Mouse (Mus musculus) hindlimb bud, embryonic 11.5 days (tissue): ENCODE measurements at regions not wholly inside any gene's neighbourhood (a gene's known extent, or its start where the extent isn't known, plus 50 kb on each side); places are given as distances from the start of the nearest gene placed in this dataset.

Experiments used
- DNase-seq: peaks from one replicate; pipeline ENCODE4 v3.0.0-alpha.2; 2012; ENCODE audit warnings: low read depth, low spot score; ENCODE audit errors: extremely low spot score

DNA sequence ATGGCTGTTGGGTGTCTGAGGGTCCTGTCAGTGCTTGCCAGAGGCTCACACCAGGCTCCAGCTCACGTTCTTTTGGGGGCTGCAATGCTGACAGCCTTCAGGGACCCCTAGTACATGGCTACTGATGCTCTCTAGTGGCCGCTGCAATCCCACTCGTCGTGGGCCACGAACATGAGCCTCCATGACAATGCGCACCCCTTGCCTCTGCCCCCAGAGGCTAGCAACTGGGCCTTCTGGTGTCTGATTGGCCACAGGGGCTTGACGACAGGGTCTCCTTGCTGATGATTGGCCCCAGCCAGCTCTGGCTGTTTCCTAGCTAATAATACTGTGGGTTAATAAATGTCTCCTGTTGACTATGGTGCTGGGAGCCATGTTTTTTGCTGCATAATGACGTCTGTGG lies 61.1 kb downstream of the Rtl1 start:
- no peak for DNase-seq

DNA sequence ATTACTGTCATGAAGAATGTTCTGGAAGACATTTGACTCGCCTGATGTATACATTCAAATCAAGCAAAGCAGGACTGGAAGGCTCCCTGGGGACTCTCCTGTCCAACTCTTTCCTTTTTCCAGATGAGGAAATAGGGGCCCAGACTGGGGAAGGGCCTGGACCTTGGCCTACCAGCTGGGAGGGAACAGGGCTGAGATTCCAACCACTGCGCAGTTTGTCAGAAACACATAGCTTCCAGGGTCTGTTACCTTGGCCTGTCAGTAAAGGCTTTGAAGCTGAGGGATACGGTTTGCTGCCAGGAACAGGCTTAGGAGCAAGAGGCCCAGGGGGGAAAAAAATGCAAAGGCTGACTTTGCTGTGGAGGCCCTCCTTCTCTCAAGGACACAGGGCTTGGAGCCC lies 61.5 kb downstream of the Rtl1 start:
- no peak for DNase-seq

DNA sequence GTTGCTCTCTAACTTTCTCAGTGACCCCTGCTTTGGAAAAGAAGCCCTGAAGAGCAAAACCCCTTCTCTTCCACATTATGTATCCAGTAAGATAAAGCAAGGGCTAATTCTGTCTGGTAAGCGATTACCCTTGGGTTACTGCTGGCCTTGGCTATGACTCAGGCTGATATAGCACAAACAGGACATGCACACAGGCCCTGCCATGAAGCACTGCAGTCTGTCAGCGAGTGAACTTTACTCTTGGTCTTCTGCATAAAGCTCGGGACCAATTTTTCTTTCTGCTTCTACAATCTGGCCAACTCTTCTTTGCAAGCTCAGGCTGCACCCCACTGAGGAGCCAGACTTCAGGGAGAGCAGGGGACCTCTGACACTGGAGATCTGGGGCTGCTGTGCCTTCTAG lies 63.6 kb downstream of the Rtl1 start:
- no peak for DNase-seq

DNA sequence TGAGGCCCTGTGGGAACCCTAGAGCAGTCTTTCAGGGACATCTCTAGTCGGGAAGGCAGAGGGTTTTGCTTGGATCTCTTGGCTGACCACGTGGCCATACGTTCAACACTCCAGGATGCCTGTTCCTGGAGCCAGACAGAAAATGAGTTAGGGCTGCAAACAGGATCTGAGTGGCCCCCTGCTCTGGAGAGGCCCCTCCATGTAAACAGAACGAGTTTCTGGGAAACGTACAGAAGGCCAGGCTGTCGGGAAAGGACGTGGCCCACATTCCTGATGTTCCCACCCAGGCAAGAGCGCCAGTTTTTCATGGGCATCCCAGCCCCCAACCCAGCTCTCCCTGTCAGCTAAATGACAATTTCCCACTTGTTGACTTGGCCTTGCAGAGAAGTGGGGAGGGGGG lies 67.7 kb downstream of the Rtl1 start:
- no peak for DNase-seq

DNA sequence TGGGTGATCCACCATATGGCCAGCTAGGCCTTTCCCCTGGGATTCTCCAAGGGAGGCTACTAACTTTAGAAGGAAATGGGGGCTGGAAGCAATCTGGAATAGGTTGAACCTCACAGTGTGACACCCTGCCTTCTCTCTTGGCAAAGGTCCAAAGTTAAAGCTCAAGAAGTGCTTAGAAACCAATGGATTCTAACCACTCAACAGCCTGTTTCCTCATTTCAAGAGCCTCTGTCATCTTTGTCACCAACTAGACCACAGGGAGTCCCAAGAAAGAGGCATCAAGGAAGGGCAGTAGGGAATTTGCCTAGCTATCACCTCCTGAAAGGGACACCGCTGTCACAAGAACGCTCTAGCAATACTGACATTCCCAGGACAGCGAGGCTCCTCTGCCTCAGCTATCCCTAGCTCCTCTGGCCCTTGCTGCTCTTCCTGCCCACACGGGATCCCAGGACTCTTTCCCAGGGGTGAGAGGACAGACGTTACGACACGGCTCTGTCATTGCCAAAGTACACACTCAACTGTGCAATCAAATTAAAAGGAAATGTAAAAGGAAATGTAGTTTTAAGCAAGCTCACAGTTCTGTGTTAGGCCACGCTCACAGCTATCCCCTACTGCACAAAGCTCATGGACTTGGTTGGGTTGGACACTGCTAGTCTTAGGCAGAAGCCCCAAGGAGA lies 68.6 kb downstream of the Rtl1 start:
- no peak for DNase-seq

DNA sequence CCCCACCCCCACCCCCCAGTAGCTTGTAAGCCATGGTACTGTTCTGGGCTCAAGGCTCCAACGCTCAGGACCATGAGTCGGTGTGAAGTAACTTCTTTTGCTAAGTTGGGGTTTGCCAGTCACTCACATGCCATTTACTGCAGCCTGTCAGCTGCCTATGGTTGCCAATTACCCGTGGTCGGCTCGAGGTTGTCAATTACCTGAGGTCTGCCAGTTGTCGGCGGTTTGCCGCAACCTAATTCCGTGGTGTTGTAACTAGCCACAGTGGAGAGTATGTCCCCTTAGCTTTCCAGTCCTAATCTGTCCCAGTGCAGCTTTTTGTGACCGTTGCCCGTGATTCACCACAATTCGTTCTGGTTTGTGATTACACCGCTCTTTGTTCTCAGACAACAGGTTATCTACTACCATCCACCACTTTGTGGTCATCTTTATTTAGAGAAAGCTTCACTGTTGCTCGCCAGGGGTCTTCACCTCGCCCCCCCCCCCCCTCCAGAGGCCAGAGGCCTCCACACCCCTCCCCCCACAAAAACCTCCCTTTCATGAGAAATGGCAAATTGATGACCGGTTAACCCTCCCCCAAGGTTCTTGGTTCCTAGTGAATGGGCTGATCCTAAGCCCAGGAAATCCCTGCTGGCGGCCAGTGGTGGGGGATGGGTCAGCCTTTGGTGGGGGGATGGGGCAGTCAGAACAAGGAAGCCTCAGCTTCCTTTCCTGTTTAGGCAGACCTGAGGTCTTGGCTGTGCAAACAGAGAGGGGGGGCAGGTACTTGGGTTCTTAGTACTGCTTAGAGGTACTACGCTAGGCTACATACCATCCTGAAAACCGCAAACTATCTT lies 69.7 kb downstream of the Rtl1 start:
- DNase-seq: no peak

DNA sequence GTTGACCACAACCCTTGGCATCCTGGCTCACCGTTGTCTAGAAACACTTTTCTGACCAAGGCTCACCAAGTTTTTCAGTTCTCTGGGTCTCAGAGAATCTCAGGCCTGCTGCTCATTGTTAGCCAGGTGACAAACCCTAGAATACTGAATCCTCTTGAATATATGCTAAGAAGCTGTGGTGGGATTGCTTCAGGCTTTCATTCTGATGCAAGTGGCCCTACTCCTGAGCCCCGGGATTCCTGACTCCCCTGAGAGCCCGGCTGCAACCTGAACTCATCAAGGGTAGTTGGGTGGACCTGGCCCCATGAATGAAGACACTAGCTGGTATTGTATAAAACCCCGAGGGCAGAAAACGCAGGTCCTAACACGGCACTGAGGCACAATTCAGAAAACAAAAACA lies 70.6 kb downstream of the Rtl1 start:
- DNase-seq: no peak

DNA sequence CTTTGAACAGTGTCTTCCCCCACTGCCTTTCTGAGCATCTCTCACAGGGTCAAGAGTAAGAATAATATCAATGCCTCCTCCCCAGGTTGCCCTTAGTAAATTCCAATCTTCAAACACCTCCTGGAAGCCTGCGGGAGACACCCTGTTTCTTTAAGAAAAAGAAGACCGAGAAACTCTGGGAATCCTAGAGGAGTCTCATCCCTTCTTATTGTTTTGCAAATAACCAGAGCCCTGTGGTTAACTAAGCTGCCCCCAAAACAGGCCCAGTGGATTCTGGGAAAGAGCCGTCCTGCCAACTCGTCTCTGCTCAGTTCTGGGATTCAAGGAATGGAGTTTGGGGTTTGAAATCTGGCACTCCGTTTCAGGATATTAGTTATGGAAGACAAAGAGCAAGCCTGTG lies 71.2 kb downstream of the Rtl1 start:
- no peak for DNase-seq

DNA sequence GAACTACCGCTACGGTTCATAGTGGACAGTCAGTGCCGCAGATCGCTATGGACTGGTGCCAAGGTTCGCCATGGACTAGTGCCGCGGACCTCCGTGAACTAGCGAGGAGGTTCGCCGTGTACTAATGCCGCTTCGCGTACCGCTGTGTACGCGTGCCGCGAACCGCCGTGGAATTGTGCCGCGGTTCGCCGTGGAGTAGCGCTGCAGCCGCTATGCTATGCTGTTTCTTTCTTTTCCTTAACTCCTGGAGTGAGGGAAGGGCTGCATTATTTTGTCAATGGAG lies 71.9 kb downstream of the Rtl1 start:
- DNase-seq: no peak

DNA sequence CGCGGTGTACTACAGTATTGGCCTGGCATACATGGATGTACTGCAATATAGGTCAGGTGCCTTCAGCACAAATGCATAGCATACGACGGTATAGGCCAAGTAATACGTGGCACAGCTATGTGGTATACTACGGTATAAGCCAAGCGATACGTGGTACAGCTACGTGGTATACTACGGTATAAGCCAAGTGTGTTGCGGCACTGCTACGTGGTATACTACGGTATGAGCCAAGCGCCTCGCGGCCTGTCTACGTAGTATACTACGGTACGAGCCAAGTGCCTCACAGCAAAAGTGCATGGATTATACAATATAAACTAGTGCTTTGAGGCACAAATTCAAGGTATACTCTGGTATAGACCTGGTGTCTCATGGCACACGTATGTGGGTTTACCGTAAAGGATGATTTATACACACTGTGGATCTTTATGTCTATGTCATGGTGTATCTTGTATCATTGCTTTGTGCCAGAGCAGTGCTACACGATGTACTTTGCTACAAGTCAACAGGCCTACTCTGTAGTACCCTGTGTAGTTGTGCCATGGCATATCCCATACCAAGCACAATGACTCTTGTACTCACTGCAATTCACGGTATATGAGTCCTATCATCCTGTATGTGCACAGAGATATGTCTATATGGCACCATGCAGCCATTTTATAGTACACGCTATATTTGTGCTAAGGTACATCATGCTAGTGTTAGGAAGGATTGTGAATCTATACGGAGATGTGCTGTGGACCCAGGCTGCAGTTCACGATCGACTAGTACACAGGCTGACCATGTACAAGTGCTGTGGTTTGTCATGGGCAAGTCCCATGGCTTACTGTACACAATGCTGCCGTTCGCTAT lies 72.5 kb downstream of the Rtl1 start:
- DNase-seq: no peak

DNA sequence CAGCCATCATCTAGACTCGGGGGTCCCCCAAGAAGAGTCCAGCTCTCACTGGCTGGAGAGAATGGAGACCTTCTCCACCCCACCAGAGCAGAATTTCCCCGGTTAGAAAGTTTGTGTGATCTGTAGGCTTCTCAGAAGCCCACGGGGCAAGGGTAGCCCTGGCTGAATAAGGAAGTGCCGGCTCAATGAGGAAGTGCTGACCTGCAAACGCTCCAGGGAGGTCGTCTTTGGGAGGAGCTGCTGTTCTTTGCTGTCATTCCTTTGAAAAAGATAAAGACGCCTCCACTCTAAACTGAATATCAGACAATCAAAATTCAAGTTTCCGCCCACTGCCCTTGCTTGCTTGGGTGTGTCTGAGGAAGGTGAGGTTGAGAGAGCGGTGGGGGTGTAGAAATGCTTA lies 73.0 kb downstream of the Dlk1 start:
- DNase-seq: no peak

DNA sequence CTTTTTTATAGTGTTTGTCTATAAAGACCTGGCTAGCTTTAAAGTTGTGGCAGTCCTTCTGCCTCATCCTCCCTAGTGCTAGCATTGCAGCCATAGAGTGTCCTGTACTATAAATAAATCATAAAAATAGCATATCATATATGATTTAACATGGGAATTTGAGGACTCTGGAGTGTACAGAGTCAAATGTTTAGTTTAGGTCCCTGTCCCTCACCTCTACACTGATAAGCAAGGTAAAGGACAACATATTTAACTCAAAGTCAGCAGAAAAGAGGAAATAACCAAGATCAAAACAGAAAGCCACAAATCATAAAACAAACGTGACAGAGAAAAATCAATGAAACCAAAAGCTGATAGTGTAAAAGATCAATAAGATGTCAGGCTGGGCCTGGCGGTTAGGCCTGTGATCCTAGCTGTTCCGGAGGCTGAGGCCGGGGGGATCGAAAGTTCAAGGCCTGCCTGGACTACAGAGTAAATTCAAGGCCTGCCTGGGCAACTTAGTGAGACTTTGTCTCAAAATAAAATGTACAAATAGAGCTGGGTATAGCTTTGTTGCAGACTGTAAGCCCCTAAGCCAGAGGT lies 68.7 kb downstream of the Dlk1 start:
- DNase-seq: no peak

DNA sequence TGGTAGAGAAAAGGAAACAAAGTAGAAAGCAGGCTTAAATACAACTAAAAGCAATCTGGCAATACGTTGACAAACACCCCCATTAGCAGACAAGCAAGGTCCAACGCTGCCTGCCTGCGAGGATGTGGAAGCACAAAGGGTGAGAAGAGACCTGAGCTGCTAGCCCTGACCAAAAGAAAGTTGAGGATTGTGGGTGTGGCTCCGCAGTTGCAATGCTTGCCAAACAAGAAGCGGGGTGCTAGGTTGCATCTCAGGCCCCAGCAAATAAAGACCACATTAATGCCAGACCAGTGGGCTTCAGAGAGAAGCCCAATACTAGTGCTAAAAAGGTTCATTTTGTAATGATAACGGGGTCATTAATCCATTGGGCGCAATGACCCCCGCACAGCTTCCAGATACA lies 67.8 kb downstream of the Dlk1 start:
- DNase-seq: no peak

DNA sequence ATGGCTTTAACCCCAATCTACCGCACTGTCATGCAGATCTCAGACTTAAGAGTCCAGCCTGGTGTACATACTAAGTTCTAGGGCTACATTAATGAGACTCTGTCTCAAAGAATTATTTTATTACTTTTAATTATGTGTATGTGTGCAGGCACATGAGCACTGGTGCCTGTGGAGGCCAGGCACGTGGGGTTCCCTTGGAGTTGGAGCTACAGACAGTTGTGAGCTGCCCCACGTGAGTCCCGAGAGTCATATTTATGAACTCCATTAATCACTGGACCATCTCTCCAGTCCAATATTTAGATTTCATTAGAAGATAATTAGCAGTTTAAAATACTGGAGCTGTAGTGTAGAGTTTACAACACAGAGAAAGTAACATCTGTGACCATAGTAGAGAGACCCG lies 67.2 kb downstream of the Dlk1 start:
- DNase-seq: no peak

DNA sequence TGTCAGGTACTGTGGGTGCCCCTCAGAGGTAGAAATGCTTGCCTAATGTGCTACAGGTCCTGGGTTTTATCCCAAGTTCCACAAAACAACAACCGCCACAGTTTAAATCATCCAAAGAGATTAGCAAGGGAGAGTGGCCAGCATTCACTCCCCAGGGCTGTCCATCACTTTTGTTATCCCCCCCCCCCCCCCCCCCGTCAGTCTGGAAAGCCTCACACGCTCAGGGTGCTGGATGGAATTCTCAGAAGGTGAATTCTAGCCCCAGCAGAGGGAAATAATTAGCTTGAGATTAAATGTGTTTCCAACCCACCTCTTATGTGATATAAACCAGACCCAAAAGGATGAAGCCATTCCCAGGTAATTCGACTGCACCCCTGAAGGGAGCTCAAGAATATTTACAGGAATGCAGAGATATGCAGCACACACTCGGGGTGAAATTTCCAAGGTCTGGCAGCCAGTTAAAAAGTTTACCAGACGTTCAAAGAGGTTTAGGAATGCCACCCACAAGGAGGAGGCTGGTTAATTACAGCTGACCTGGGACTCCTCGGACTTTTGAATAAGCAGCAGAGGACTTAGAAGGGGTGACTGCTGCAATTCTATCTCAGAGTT lies 65.9 kb downstream of the Dlk1 start:
- peak; percentile 67 for DNase-seq

DNA sequence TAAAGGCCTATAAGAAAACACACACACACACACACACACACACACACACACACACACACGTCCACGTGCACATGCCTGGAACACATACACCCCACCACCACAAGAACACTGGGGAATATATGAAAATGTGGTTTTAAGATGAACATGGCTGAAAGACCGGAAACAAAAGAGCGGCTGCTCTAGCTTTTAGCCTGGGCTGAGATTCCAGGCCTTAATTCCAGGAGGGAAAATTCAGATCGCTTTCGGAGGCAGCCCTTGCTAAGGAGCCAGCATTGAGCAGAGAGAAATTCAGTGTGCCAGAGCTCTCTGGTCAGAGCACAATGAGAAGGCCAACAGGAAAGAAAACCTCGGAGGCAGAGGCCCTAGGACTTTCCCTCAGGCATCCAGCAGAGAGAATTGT lies 65.1 kb downstream of the Dlk1 start:
- no peak for DNase-seq

DNA sequence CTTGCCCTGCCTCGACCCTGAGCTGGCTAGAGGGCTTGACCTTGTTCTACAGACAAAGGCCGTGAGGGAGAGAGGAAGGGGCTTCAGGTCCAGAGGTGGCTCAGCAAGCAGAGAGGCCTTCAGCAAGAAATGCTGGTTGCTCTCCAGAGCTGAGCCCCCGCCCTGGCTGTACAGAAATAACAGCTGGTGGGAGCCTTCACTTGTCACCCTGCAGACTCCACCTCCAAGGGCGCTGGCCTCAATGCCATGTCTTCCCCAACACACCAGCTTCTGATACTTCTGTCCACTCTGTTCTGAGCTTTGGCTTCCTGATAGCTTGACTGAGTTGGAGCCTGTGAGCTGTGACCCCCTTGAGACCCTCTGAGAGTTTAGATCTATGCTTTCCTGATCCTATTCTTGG lies 64.3 kb downstream of the Dlk1 start:
- DNase-seq: no peak

DNA sequence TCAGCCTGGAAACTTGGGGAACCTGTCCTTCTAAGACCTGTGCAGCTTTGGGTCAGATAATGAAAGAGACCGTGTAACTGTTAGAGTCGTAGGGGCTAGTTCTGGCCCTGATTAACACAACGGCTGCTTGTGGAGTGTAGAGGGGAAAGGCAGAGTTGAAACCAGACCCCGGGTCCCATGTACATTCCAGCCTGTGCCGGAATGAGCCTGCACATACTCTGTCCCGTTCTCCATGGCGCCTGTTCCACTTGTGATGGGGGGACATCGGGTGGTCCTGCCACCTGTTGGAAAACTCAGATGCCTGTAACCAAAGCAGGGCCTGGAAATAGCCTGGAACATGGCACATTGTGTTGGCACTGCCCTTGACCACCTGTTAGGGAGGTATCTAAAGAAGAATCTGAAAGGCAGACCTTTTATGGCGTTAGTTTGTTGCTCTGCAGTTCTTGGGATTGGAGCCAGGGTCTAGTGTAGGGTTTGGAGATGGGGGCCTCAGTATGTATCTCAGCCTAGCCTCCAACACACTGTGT lies 61.7 kb downstream of the Dlk1 start:
- DNase-seq: no peak
